Mouse (Mus musculus) cerebellum, postnatal 10 days (tissue): Measurements from ENCODE around the gene Olfr69.
"Not testable (repeated sequence)": the region's sequence is repeated elsewhere in the genome, so short reads cannot be mapped to it uniquely, and the experiment has no call there.

ENCODE experiments used
- DNase-seq, 2 experiments: peaks; one replicate each; pipeline ENCODE4 v3.0.0; 2021; ENCODE audit warnings: mixed read lengths in 2 of 2

Gene Olfr69

DNA sequence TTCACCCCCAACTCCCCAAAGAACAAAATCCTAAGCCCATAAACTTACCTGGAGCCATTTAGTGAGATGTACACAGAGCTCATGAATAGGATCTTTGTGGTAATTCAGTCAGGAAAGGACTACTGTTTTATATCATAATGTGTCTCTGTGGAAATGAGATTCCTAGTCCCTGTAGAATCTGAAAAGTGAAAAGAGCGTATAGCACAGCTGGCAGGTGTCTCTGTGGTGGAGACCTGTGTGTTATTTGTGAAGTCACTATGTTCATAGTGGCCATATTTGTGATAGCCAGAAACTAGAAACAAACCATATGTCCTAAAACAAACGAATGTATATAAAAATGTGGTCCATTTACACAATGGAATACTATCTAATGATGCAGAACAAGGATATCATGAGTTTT lies at the start of gene Olfr69:
Gene Olfr69 (minus strand): TSS at position 101 of the 400 bp plus-strand sequence.
- DNase-seq: no peak

DNA sequence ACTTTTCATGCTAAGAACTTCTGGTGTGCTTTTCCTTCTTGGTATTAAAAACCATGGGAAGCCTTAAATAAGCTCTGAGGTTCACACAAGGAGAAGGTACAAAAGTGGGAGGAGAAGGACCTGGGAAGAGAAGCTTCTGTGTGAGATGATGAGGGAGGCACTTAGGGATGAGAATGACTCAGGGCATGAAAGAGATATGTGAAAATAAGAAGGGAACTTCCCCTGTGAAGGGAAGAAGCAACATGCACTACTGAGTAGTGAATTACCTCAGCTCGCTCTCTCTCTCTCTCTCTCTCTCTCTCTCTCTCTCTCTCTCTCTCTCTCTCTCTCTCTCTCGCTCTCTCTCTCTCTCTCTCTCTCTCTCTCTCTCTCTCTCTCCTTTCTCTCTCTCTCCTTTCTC lies 43.7 kb upstream of the Olfr69 start:
- DNase-seq: not testable (repeated sequence)

DNA sequence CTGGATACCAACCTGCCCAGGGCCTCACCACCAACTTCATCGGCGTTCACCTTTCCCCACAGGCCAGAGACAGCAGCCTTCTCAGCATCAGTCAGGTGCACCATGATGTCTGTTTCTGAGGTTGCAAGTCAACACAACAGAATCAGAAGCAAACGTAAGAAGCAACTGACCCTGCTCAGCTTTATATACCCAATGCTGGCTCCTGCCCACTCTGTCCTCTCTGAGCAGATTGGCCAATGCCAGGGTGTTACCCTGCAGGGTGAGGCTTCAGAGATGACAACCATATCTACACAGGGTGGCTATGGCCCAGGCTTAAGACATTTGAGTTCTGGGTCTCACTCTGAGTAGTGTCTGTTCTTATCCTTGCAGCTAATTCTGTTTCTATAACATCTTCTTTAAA lies 42.4 kb upstream of the Olfr69 start, which contains the start of gene Hbb-bt:
Gene Hbb-bt (minus strand): TSS at position 231 of the 400 bp plus-strand sequence.
- no peak for DNase-seq

DNA sequence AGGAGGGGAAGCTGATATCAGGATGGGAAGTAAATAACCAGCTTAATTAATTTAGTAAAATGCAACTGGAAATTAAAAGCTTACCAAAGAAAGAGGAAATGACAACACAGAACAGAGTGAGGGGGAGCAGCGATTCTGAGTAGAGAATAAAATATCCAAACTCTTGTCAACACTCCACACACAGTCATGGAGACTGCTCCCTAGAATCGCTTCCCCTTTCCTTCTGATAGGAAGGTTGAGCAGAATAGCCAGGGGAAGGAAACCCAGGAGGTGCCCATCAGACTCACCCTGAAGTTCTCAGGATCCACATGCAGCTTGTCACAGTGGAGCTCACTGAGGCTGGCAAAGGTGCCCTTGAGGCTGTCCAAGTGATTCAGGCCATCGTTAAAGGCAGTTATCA lies 41.8 kb upstream of the Olfr69 start:
- not testable (repeated sequence) for DNase-seq

DNA sequence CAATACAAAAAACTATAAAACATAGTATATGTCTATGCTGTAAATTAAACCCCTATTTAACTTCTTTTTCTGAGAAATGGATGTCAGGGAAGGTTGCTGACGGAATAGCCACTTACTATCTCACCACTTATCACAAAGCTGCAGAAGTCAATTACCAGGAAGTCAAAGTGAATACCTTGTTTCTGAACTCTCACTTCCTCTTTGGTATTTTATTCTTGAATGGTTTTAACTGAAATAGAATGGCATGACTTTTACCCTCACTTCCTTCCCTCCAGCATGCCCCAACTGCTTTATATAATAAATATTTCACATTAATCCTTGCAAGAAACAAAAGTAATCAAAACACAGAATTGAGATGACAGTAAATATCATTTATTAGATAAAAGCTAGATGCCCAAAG lies 40.8 kb upstream of the Olfr69 start:
- no peak for DNase-seq

DNA sequence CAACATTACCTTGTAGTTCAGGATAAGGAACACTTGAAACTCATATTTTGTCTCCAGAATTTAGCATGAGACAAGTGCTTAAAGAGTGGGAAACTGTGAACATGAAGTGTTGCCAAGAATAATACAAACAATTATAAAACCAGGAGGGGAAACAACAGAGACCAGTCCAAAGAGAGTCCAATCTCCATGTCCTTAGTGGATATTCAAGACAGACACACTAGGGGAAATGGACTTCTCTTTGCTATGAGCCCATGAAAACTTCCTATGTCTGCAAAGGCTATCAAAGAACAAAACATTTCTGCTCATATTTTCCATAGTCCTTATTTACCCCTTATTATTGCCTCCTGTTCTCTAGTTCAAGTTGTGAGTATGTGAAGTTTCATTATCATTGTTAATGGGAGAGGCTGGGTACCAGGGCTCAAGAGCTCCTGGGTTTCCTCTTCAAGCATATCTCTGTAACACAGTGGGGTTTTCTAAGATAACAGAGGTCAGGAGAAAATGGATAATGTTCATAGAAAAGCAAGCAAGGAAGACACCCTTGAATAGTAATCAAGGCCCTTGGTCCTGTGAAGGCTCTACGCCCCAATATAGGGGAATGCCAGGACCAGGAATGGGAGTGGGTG lies 39.9 kb upstream of the Olfr69 start:
- no peak for DNase-seq

- no peak for DNase-seq
Observed at GRCm38 (mm10) chr7:103810746-103811145, 39.4 kb upstream of the Olfr69 start.

DNA sequence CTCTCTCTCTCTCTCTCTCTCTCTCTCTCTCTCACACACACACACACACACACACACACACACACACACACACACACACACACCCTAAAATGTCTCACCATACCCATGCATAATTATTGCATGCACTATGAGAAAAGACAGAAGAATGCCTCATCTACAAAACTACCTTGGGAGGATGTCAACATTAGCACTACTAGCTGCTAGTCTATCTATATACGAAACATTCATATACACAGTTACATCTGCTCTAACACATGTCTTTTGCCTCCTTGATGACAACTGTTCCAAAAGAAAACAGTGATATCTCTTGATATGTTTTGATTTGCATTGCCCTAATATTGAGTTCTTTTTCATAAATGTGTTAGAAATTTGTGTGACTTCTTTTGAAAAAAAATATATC lies 38.9 kb upstream of the Olfr69 start:
- DNase-seq: no peak

- DNase-seq: no peak
Observed at GRCm38 (mm10) chr7:103809801-103810155, 38.4 kb upstream of the Olfr69 start.

DNA sequence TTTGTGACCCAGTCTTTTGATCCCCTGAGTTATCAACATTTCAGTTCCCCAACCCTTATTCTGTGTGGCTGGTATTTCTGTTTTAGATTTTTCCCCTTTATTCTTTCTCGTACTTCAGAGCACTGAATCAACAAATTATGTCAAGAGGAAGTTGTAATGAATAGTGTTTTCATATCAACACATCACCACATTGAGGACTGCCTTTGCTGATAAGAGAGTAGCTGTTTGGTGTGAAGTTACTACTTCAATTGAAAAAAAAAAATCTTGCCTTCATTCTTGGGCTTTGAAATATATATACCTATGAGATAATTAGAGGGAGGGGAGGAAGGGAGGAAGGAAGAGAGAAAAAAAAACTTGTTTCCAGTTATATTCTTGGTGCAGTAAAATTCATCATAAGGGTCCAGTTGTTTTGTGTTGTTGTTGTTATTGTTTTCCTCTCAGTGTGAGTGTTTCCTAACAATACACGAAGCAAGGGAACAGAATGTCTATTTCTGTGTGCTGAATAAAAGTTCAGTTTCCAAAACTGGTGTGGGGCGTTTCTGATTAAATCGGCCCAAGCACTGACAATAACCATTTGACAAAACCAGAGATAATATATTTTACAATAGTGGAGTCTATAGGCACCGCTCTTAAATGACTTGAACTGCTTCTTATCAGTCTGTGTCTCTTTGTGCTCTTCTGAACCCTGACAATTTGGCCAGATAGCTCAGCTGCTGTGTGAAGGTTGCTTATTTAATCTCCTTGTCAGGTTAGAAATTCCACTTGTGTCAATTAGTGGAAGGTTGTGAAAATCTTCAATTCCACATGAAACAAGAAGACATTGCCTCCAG lies 37.8 kb upstream of the Olfr69 start:
- DNase-seq: no peak

DNA sequence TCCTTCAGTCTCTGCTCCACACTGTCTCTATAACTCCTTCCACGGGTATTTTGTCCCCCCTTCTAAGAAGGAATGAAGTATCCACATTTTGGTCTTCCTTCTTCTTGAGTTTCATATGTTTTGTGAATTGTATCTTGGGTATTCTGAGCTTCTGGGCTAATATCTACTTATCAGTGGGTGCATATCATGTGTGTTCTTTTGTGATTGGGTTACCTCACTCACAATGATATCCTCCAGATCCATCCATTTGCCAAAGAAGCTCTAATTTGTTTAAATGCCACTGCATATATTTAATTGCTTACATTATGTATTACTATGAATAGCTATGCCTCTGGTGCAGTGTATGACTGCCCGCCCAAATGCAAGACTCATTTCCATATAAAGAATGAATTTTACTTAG lies 36.7 kb upstream of the Olfr69 start:
- DNase-seq: not testable (repeated sequence)

GRCm38 (mm10) chr7:103806856-103807255 lies 35.5 kb upstream of the Olfr69 start:
- peak; percentile 11 to 27 for DNase-seq

GRCm38 (mm10) chr7:103792669-103793388 lies 21.4 kb upstream of the Olfr69 start:
- no peak for DNase-seq

DNA sequence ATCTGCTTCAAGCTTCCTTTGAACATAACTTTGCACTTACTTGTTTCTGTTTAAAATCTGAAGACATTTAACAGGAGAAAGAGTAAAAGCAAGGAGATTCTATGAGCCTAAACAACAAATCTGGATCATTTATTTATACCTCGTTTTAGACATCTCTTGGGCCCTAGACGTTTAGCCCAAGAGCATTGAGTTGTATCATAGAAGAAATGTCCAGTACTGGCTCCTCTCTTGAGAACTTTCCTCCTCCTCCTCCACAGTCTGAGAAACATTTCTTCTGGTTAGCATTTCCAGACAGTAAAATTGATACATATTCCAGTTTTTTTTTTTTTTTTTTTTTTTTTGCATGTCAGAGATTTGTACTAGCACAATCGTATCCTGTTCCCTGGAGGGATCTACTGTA lies 20.3 kb upstream of the Olfr69 start, which contains the start of gene Olfr67:
Gene Olfr67 (minus strand): TSS at position 101 of the 400 bp plus-strand sequence.
- DNase-seq: no peak

DNA sequence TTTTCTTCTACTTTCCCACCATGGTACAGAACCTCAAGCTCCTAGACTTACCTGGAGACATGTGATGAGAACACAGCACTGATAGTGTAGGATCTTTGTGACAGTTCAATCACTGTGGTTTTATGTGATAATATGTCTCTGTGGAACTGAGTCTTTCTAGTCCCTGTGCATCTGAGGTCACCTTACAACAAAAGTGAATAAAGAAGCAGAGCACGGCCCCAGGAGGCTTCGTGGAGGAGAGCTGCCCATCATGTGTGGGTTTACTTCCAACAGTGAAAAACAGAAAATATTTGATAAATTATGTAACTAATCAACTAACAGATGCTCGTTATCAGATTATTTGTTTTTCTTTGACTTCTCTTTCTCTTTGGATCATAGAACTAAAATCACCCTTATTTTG lies 8.2 kb upstream of the Olfr69 start, which contains the start of gene Olfr68:
Gene Olfr68 (minus strand): TSS at position 101 of the 400 bp plus-strand sequence.
- DNase-seq: no peak

DNA sequence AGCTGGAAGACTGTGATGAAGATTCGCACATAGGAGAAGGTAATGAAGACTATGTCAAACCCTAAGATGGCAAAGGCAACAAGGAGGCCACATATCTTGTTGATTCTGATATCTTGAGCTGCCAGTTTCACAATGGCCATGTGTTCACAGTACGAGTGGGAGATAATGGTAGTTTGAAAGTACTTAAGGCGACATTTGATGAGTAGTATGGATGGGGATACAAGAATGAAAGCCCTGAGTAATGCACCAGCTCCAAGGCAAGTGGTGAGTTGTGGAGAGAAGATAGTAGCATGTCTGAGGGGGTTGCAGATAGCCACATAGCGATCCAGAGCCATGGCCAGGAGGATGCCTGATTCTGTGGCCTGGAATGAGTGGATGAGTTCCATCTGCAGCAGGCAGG lies 6.3 kb upstream of the Olfr69 start:
- not testable (repeated sequence) for DNase-seq

DNA sequence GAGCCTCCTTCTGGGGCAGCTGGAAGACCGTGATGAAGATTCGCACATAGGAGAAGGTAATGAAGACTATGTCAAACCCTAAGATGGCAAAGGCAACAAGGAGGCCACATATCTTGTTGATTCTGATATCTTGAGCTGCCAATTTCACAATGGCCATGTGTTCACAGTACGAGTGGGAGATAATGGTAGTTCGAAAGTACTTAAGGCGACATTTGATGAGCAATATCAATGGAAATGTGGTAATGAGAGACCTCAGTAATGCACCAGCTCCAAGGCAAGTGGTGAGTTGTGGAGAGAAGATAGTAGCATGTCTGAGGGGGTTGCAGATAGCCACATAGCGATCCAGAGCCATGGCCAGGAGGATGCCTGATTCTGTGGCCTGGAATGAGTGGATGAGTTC lies 3.7 kb downstream of the Olfr69 start:
- not testable (repeated sequence) for DNase-seq

DNA sequence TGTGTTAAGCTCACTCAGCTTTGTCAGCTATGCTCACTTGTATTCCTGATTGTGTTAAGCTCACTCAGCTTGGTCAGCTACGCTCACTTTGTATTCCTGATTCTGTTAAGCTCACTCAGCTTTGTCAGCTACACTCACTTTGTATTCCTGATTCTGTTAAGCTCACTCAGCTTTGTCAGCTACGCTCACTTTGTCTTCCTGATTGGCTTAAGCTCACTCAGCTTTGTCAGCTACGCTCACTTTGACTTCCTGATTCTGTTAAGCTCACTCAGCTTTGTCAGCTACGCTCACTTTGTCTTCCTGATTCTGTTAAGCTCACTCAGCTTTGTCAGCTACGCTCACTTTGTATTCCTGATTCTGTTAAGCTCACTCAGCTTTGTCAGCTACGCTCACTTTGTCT lies 9.2 kb downstream of the Olfr69 start:
- DNase-seq: not testable (repeated sequence)

GRCm38 (mm10) chr7:103757233-103757632 lies 14.2 kb downstream of the Olfr69 start, which contains the start of gene Olfr630:
Olfr630 (minus strand) TSS chr7:103757333.
- no peak for DNase-seq

DNA sequence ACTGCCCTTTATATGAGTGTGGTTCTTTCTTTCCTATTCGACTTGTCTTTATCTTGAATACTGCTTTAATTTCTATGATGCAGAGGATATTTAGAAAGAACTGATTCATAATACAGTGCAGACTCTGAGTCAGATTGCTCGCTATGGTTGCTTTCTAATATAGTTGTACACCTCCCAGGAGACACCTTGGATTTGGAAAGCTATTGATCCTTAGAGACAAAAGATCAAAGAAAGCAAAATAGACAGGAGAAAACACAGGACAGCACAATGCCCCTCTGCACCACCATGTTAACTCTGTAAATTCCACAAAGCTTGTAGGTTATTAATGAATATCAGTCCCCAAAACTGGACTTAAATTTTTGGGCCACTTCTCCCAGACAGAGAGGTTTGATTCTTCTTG lies 26.6 kb downstream of the Olfr69 start, which contains the start of gene Olfr629:
Gene Olfr629 (minus strand): TSS at position 101 of the 400 bp plus-strand sequence.
- DNase-seq: no peak

DNA sequence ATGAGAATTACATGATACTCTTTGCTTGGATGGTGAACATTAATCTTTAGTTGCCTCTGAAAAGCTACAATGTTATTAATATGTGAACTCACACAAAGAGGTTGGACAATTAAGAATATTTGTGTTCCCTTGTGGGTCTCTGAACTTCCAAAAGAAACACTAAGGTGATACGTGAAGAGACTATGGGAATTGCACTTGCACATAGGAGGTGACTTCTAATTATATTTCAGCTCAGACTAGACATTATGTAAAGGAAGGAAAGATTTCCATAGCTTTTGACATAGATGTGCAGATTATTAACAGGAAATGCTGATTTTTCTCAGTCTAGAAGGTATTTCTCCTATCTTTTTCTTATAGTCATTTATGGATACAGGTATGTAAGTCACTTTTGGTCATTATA lies 41.3 kb downstream of the Olfr69 start, which contains the start of gene Olfr628:
Gene Olfr628 (plus strand): TSS at position 301 of the 400 bp plus-strand sequence.
- no peak for DNase-seq

- not testable (repeated sequence) for DNase-seq
Observed at GRCm38 (mm10) chr7:103716398-103716797, 55.0 kb downstream of the Olfr69 start.
